In genomic region chr13:36736619-36736996, GRCm38 (mm10) we compare ENCODE assay signal across 8 mouse cellular contexts. TPM values are rescaled to one million over a fixed set of nuclear protein-coding genes. Genes with fewer than 3 reads are reported as not detected.
A peak's percentile ranks its signal among the peaks of the same experiment; 100 is the strongest.
DNase-seq lines count a peak whose midpoint lies in the region; ATAC-seq and TF ChIP-seq lines count a peak whose summit lies in the region.

No protein-coding gene starts in this region.

- no peak for TF ChIP-seq CTCF in heart, postnatal 0 days (IDR thresholded peaks at IDR 0.05; ENCODE audit: low read depth)

- 15% methylated on average over 9 of the region's 9 CpGs for WGBS in heart, postnatal 0 days
- WGBS in hindbrain, embryonic 11.5 days = 3% methylated on average over 9 of the region's 9 CpGs
- WGBS in midbrain, embryonic 12.5 days = 10% methylated on average over 9 of the region's 9 CpGs

- ATAC-seq in heart, postnatal 0 days (ENCODE audit: insufficient read depth, low read depth) = no peak
- ATAC-seq in common myeloid progenitor, adult 5-6 weeks (replicated peaks; ENCODE audit: low read depth, poor library complexity, severe bottlenecking) = 0 out of 2 replicates have a peak, but pooled peaks have one; percentile 37
- peak; percentile 51 for ATAC-seq in hindbrain, embryonic 11.5 days (ENCODE audit: low FRiP score)
- ATAC-seq in midbrain, embryonic 12.5 days (ENCODE audit: low FRiP score, low read depth) = peak; percentile 35
- ATAC-seq in megakaryocyte-erythroid progenitor cell, adult 5-6 weeks (replicated peaks; ENCODE audit: low FRiP score, low TSS enrichment, poor library complexity, severe bottlenecking) = no peak

- peak overlapping the region; percentile 85 for H3K4me2 ChIP-seq in heart, postnatal 0 days (ENCODE audit: low read depth, low read length)
- peak overlapping the region; percentile 74 for H3K4me2 ChIP-seq in hindbrain, embryonic 11.5 days (replicated peaks; ENCODE audit: low read depth, low read length)
- peak overlapping the region; percentile 68 for H3K4me2 ChIP-seq in midbrain, embryonic 12.5 days (replicated peaks)

- H3K4me3 ChIP-seq in heart, postnatal 0 days (ENCODE audit: low read depth, low read length) = peak overlapping the region; percentile 51
- H3K4me3 ChIP-seq in hindbrain, embryonic 11.5 days (ENCODE audit: low read depth, low read length) = peak overlapping the region; percentile 41
- peak overlapping the region; percentile 44 for H3K4me3 ChIP-seq in midbrain, embryonic 12.5 days

- no peak overlapping the region for H3K27ac ChIP-seq in heart, postnatal 0 days (ENCODE audit: low read depth)
- peak overlapping the region; percentile 84; the same call in 1 of the 2 replicates for H3K27ac ChIP-seq in hindbrain, embryonic 11.5 days (ENCODE audit: low read depth, low read length)
- peak overlapping the region; percentile 92 for H3K27ac ChIP-seq in midbrain, embryonic 12.5 days (replicated peaks)

- TF ChIP-seq EP300 in heart, postnatal 0 days (IDR thresholded peaks at IDR 0.05; ENCODE audit: low read depth) = no peak

- peaks cover 16% of the 10 kb centered on the region; the same call in 1 of the 2 replicates for H3K4me1 ChIP-seq in heart, postnatal 0 days (ENCODE audit: control insufficient read depth, insufficient read depth)
- H3K4me1 ChIP-seq in hindbrain, embryonic 11.5 days (replicated peaks; ENCODE audit: control insufficient read depth, insufficient read depth, low read length) = 0 out of 2 replicates have a peak, but pooled peaks cover 2% of the 10 kb centered on the region
- peaks cover 15% of the 10 kb centered on the region; the same call in 1 of the 2 replicates for H3K4me1 ChIP-seq in midbrain, embryonic 12.5 days

- H3K9ac ChIP-seq in heart, postnatal 0 days (replicated peaks; ENCODE audit: low read depth, low read length) = no peak overlapping the region
- 0 out of 2 replicates have a peak overlapping the region, but pooled peaks have one; percentile 3 for H3K9ac ChIP-seq in hindbrain, embryonic 11.5 days (ENCODE audit: low read depth, low read length)
- peak overlapping the region; percentile 50; the same call in 1 of the 2 replicates for H3K9ac ChIP-seq in midbrain, embryonic 12.5 days (replicated peaks)

- no peaks in the 10 kb centered on the region for H3K36me3 ChIP-seq in heart, postnatal 0 days (replicated peaks; ENCODE audit: control insufficient read depth, insufficient read depth, low read length)
- no peaks in the 10 kb centered on the region for H3K36me3 ChIP-seq in hindbrain, embryonic 11.5 days (ENCODE audit: control insufficient read depth, insufficient read depth, low read length)
- no peaks in the 10 kb centered on the region for H3K36me3 ChIP-seq in midbrain, embryonic 12.5 days

- 0 out of 2 replicates have a peak, but pooled peaks cover 4% of the 10 kb centered on the region for H3K9me3 ChIP-seq in heart, postnatal 0 days (replicated peaks; ENCODE audit: control insufficient read depth, low read length)
- H3K9me3 ChIP-seq in hindbrain, embryonic 11.5 days (ENCODE audit: control insufficient read depth, low read length) = no peaks in the 10 kb centered on the region
- H3K9me3 ChIP-seq in midbrain, embryonic 12.5 days = no peaks in the 10 kb centered on the region

- no peak for DNase-seq in heart, postnatal 0 days (ENCODE audit: low spot score)
- no peak for DNase-seq in heart, adult 18-20 months
- DNase-seq in hindbrain, embryonic 11.5 days (ENCODE audit: low spot score) = no peak
- DNase-seq in adrenal gland, postnatal 36 days = no peak
- no peak for DNase-seq in testis, postnatal 14 days (ENCODE audit: low spot score)

- peaks cover 59% of the 10 kb centered on the region for H3K27me3 ChIP-seq in heart, postnatal 0 days (ENCODE audit: control insufficient read depth, insufficient read depth, low read length)
- H3K27me3 ChIP-seq in hindbrain, embryonic 11.5 days (ENCODE audit: control insufficient read depth, insufficient read depth, low read length) = peaks cover 21% of the 10 kb centered on the region
- peaks cover 51% of the 10 kb centered on the region for H3K27me3 ChIP-seq in midbrain, embryonic 12.5 days

RNA-seq across cellular contexts. Expression of gene Nrn1, which starts 1.7 kb away (rescaled TPM):
- 6.4 and 10.6 TPM in 2 replicates for total RNA-seq in heart, postnatal 0 days (2014; rRNA removed; ENCODE audit: low replicate concordance)
- 2.4 and 2.8 TPM in 2 replicates for polyA plus RNA-seq in heart, postnatal 0 days (2015; fragmentation: Nextera tagmentation; extraction: Ambion mirVana)
- 1 to 10 TPM; 4.4 to 5.6 TPM for total RNA-seq in heart, adult 18-20 months (2021)
- not detected in 2 replicates for total RNA-seq in common myeloid progenitor, adult 5-6 weeks (2017)
- 39.5 and 44.5 TPM in 2 replicates for polyA plus RNA-seq in hindbrain, embryonic 11.5 days (2014; fragmentation: Nextera tagmentation; extraction: Ambion mirVana)
- 61.5 and 71.1 TPM in 2 replicates for polyA plus RNA-seq in midbrain, embryonic 12.5 days (2016; fragmentation: Nextera tagmentation; extraction: Ambion mirVana)
- total RNA-seq in adrenal gland, postnatal 36 days (2021) = 1 to 10 TPM; 2.7 to 3.7 TPM
- total RNA-seq in megakaryocyte-erythroid progenitor cell, adult 5-6 weeks (2014; fragmentation: Nextera tagmentation) = not detected in 2 replicates
- not detected in 2 replicates for total RNA-seq in megakaryocyte-erythroid progenitor cell, adult 5-6 weeks (2017)

Comparison
In these comparisons a context has a peak if more than half of its experiments do, and no peak if none do; other contexts are left out.
1. ATAC-seq: peak in common myeloid progenitor, adult 5-6 weeks (single experiment), hindbrain, embryonic 11.5 days (single experiment) and midbrain, embryonic 12.5 days (single experiment); none in heart, postnatal 0 days (single experiment) and megakaryocyte-erythroid progenitor cell, adult 5-6 weeks (single experiment).
2. Peak in every context shown above with its lines, with median percentiles within 50 percentile points of each other: H3K4me2 ChIP-seq and H3K4me3 ChIP-seq.